Mouse (Mus musculus) bone marrow, adult 2 months (tissue): ENCODE measurements at regions not wholly inside any gene's neighbourhood (a gene's known extent, or its start where the extent isn't known, plus 50 kb on each side); places are given as distances from the start of the nearest gene placed in this dataset.

Experiments
- H3K27ac ChIP-seq: fragments of 200-500 bp; 2 replicates; pipeline ENCODE4 v1.5.1; 2012; ENCODE audit warnings: low read depth, mild to moderate bottlenecking, control low read depth, inconsistent platforms, low read length; ENCODE audit not compliant: control insufficient read depth, poor library complexity, insufficient read depth
- H3K4me1 ChIP-seq: fragments of 200-500 bp; 2 replicates; pipeline ENCODE4 v1.6.1; 2011; ENCODE audit warnings: low read length; ENCODE audit not compliant: control insufficient read depth, insufficient read depth
- H3K4me3 ChIP-seq: fragments of 200-500 bp; replicated peaks from 2 replicates; pipeline ENCODE3; 2011; ENCODE audit warnings: mild to moderate bottlenecking, low read depth, low read length, control low read depth; ENCODE audit not compliant: control insufficient read depth
- CTCF ChIP-seq: fragments of 200-500 bp; IDR thresholded peaks from 2 replicates; pipeline ENCODE4 v1.5.1; 2011; ENCODE audit warnings: low read length, control low read depth; ENCODE audit not compliant: control insufficient read depth, insufficient read depth
- POLR2A ChIP-seq: fragments of 200-500 bp; IDR thresholded peaks from 2 replicates; pipeline ENCODE4 v1.6.1; 2011; ENCODE audit warnings: low read depth, mild to moderate bottlenecking, control low read depth, low read length, borderline replicate concordance; ENCODE audit not compliant: control insufficient read depth
- WGBS: fragments of 180-500 bp; shearing (Covaris S2); methylation state at CpG from one replicate; pipeline ENCODE4 v1.1.7; 2018; 5-methylcytosine and 5-hydroxymethylcytosine counted together

- 84% methylated on average over 17 of the region's 17 CpGs for WGBS
- Histone ChIP-seq H3K4me1 (no peaks in the 10 kb centered on the region), H3K4me3 (no peak overlapping the region), H3K27ac (no peak overlapping the region)
- TF ChIP-seq CTCF (no peak), POLR2A (no peak)
These were observed 181.6 kb upstream of the Eya4 start for GRCm38 (mm10) chr10:23531964-23532758.

DNA sequence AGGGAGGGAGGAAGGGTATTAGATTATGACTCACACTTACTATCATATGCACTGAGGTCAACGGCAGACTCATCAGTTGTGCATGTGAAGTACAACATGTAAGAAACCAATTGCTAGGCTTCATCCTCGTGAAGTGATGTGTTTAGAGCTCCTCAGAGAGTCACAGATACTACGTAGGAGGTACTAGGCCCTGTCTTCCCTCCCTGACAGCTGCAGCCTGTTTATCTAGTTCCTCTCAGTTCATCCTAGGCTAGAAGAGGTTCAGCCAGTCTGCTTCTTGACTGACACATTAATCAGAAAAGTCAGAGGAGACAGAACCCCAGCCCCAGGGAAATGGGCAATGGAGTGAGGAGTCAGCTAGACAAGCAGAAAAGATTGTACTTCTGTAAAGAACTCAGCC is 180.1 kb upstream of the Eya4 start:
- 68% methylated on average over 3 of the region's 3 CpGs for WGBS
- Histone ChIP-seq H3K27ac (no peak overlapping the region), H3K4me3 (no peak overlapping the region), H3K4me1 (no peaks in the 10 kb centered on the region)
- TF ChIP-seq CTCF (no peak), POLR2A (no peak)

DNA sequence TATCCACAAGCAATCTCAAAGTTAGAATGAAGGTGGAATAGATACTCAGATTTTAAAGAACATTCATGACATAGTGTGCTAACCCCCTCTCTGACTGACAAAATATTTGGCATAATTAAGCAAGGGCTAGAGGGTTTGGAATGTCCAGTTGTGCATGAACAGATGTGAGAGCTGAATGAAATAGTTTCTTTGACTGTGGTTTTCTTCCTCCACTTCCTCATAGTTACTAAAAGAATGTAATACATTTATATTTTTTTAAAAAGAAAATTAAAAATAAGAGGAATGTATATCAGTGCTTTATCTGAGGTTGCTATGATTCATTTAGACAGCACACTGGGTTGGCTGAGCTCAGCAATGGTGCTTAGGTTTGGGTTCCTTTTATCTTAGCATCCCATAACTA is 176.2 kb upstream of the Eya4 start:
- Histone ChIP-seq H3K27ac (no peak overlapping the region), H3K4me3 (no peak overlapping the region), H3K4me1 (no peaks in the 10 kb centered on the region)
- no peak for TF ChIP-seq POLR2A
- TF ChIP-seq CTCF = no peak

- Histone ChIP-seq H3K4me3 (no peak overlapping the region), H3K27ac (no peak overlapping the region), H3K4me1 (no peaks in the 10 kb centered on the region)
- TF ChIP-seq CTCF (no peak), POLR2A (no peak)
- WGBS = 50% methylated on average over 1 of the region's 1 CpGs
These were observed 172.1 kb upstream of the Eya4 start for GRCm38 (mm10) chr10:23522664-23523063.

DNA sequence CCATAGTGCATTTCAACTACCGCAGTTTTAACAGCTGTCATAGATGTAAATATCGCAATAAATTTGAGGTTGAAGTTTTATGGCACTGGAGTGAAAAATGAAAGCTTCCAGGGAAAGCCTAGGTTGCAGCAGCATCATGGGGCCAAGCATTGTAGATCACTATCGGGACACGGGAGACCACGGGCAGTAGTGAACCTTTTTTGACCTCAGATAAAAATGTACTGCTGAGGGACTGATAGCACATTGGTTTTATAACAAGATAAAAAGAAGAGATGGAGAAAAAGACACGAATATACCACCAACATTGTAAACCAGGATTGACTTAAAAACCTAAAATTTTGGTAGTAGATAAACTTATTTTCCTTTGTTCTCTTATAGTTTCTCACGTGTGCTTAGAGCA is 143.1 kb upstream of the Eya4 start:
- no peak overlapping the region for H3K27ac ChIP-seq
- no peak overlapping the region for H3K4me3 ChIP-seq
- 65% methylated on average over 7 of the region's 7 CpGs for WGBS
- no peaks in the 10 kb centered on the region for H3K4me1 ChIP-seq
- TF ChIP-seq CTCF (no peak), POLR2A (no peak)

DNA sequence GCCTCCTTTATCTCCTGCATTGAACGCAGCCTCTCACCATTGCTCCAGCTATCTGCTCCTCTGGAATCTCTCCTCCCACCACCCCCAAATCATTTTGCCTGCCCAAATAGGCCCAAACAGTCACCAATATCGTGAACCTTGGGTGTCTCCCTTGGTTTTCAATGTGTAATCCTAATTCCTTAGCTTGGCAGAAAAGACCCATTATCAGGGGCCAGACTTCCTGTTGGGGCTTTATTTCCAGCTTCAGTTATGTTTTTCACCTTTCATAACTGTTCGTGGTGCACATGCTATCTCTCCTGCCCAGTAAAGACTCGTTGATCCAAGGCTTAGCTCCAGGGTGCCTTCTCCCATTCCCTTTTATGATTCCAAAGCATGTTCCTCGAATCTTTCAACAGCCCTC is 142.4 kb upstream of the Eya4 start:
- no peak for TF ChIP-seq CTCF
- no peak for TF ChIP-seq POLR2A
- no peak overlapping the region for H3K4me3 ChIP-seq
- no peak overlapping the region for H3K27ac ChIP-seq
- H3K4me1 ChIP-seq = no peaks in the 10 kb centered on the region
- 38% methylated on average over 5 of the region's 5 CpGs for WGBS

- no peak for TF ChIP-seq POLR2A
- TF ChIP-seq CTCF = no peak
- WGBS = 63% methylated on average over 3 of the region's 3 CpGs
- no peak overlapping the region for H3K4me3 ChIP-seq
These were observed 138.4 kb upstream of the Eya4 start for GRCm38 (mm10) chr10:23488996-23489395.

DNA sequence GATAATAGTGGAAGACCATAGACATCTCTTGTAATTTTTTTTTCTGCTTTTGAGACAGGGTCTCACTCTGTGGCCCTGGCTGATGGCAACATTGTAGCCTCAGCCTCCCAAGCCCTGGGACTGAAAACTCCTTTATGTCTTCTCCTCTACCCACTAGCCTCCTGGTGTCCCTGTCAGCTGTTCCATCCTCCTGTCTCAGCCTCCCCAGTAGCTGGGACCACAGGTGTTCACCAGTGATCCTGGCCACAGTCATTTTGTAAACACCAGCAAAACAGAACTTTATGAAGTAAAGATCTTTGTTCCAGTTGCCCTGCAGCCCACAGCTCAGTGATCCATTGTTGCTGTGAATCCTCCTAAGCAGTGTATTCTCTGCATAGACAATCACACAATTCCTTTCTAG is 129.9 kb upstream of the Eya4 start:
- Histone ChIP-seq H3K4me3 (no peak overlapping the region), H3K27ac (no peak overlapping the region), H3K4me1 (no peaks in the 10 kb centered on the region)
- TF ChIP-seq CTCF = no peak
- TF ChIP-seq POLR2A = no peak

More at GRCm38 (mm10) chr10:23488996-23489395, 138.4 kb upstream of the Eya4 start:
- H3K4me1 ChIP-seq = no peaks in the 10 kb centered on the region
- H3K27ac ChIP-seq = no peak overlapping the region

DNA sequence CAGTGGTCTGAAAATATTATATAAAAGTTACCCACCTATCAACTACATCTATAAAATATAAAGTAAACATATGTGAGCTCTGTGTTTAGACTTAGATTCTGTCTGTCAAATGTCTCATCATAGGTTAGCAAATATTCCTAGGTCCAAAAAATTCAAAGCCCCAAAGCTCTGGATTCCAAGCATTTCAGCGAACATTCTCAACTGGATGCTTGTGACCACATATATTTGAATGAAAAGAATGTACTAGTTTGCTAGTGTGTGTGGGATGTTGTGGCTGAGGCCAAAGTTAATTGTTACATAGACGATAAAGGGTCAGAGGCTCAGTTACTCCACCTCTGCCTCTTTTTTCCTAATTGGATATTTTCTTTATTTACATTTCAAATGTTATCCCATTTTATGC is 128.3 kb upstream of the Eya4 start:
- Histone ChIP-seq H3K27ac (no peak overlapping the region), H3K4me3 (no peak overlapping the region), H3K4me1 (no peaks in the 10 kb centered on the region)
- 84% methylated on average over 2 of the region's 2 CpGs for WGBS
- TF ChIP-seq CTCF = no peak
- no peak for TF ChIP-seq POLR2A
